Mouse (Mus musculus) gonadal fat pad, adult 2 months (tissue): ENCODE measurements around the gene Tmem81. TPM values are rescaled to one million over a fixed set of nuclear protein-coding genes. Genes with fewer than 3 reads are reported as not detected.

ENCODE experiments used
- DNase-seq: peaks from one replicate; pipeline ENCODE4 v3.0.0-alpha.2; 2012; ENCODE audit warnings: low read depth
- polyA plus RNA-seq: library from polyadenylated mRNA; depleted of rRNA; stranded (reverse); fragments of >200 nt; gene quantifications from 2 replicates; pipeline ENCODE4 v1.2.3, GENCODE M21; 2012

Tmem81 gene
- polyA plus RNA-seq, 1 experiment: 2.1 TPM

DNA sequence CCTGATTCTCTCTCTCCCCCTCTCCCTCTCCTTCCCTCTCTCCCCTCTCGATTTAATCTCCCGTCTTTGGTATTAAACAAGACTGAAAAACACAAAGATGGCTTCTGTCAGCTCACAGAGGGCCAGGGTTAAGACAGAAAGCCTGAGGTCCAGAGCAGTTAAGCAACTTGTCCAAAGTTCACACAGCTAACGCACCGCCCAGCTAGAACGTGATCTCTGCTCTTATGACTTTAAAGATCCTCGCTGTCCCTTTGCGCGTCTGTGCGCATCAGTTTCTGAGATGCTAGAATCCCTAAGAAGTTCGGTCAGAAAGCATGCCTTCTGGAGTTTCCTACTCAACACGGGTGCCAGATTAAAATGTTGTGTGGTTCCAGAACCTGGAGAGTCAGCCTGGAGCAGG, 13.7 kb downstream of the Tmem81 start:
- DNase-seq: no peak

DNA sequence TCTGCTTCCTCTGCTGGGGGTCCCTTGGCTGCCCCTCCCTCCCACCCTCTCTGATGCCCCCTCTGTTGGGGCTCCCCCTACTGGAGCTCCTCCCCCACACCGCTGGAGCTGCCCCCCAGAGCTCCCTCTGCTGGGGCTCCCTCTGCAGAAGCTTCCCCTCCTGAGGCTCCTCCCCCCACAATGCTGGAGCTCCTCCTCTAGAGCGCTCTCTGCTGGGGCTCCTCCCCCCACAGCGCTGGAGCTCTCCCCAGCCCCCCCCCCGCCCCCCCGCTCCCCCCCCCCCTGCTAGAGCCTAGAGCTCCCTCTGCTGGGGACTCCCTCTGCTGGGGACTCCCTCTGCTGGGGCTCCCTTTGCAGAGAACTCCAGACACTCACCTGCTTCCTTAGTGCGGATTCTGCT, 14.7 kb downstream of the Tmem81 start:
- no peak for DNase-seq

DNA sequence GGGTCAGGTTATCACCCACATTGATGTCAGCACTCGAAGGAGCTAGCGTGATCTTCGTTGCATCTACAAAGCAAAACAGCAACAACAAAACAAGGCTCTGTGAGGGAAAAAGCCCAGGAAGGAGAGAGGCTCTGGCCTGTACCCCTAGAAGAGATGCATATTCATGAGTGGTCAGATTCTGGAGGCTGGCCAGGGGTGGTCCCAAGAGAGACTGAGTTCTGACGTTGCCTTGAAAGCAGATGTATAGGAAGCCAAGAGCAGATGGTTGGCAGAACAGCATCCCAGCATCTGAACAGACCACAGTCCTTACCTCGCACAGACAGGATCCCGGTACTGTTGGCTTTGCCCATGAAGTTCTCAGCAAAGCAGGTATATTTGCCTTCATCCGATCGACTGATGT, 17.0 kb downstream of the Tmem81 start:
- DNase-seq: no peak

GRCm38 (mm10) chr1:132523920-132524319, 17.9 kb downstream of the Tmem81 start:
- no peak for DNase-seq

DNA sequence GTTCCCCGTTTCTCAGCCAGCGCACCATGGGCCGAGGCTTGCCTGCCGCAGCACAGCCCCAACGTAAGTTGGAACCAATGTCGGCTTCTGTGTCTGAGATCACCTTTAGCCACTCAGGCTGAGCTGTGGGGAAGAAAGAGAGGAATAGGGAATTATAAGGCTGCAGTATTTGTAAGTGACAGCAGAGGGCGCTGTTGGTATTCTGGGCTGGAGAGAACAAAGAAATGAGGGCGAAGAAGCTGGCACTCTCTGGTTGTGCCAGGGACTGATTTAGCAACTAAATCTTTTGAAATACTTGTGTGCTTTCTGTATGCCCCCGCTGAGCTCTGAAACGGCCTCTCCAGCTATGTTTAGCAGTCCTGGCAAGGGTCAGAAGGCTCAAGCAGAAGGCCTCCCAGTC, 19.8 kb downstream of the Tmem81 start:
- peak; percentile 22 for DNase-seq

DNA sequence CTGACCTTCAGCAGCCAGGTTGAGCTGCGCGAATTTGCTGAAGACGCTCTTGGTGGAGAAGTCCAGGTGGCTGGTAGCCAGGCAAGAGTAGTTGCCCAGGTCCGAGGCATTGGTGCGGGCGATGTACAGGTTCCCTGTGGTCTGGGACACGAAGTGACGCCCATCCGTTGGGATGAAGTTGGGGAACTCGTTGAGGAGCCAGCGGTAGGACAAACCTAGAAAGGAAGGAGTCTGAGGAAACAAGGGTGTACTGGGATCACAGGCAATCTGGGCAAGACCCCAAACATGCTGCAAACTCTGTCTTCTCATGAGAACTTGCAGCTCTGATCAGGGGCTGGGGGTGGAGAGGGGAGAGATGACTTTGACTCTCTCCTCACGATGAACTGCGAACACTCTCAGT, 22.0 kb downstream of the Tmem81 start:
- DNase-seq: no peak

- no peak for DNase-seq
These were observed 22.8 kb downstream of the Tmem81 start for GRCm38 (mm10) chr1:132528647-132529334.

DNA sequence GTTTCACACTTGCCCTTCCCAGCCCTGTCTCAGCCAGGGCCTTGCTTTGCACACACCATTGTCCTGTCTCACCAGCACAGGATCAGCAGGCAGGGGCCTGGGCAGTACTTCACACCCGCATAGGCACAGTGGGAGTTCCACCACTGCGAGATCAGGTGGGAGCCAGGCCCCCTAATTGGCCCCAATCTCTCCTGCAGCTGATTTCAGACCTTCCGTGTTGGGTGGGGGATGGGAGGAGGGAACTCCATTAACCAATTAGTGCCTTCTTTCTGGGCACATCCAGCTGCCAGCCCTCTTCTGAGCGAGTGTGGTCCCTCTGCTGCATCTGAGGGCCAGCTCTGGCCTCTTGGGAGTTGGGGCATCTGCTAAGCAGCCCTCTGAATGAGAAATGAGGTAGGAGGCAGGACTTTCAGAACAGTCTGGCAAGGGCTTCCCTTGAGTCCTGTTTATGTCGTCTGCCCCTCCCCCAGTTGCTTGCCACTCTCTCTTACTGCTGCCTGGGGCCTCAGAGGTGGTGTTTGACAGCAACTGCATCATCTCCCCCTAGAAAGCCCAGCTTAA, 24.7 kb downstream of the Tmem81 start:
- DNase-seq: no peak

DNA sequence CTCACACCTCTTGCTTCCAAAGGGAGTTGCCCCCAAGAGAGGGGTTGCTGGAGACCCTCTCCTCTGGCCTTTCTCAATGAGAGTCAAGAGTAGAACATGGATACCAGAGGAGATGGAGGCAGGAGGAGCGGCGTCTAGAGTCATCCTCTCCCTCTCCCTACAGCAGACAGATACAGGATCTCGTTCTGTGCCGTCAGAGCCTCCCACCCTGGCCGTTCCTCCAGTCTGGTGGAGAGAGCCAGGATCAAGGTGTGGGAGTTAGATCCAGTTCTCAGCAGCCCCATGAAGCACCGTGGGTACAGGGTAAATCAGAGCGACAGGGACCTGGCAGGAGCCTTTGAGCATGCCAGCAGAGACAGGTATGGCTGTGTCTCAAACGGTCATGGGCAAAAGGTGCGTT, 26.5 kb downstream of the Tmem81 start:
- no peak for DNase-seq

- DNase-seq: no peak
These were observed 27.8 kb downstream of the Tmem81 start for GRCm38 (mm10) chr1:132533840-132534239.

GRCm38 (mm10) chr1:132535541-132535940, 29.5 kb downstream of the Tmem81 start:
- no peak for DNase-seq

DNA sequence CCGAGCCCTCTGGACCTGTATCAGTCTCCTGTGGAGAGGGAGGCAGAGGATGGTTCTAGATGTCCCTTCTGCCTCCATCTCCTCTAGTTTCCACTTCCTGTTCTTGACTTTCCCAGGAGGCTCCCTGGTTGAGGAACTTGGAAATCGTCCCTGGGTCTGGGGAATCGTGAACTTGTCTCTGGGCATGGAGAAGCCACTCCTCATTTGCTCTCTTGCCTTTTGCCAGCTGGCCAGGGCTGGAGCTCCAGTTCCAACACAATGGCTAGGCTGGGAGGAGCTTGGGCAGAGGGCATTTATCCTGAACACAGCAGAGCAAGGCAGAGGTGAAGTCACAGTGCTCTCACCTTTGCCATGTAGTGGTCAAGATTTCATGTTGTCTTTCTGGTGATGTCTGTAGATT, 30.4 kb downstream of the Tmem81 start:
- DNase-seq: no peak

DNA sequence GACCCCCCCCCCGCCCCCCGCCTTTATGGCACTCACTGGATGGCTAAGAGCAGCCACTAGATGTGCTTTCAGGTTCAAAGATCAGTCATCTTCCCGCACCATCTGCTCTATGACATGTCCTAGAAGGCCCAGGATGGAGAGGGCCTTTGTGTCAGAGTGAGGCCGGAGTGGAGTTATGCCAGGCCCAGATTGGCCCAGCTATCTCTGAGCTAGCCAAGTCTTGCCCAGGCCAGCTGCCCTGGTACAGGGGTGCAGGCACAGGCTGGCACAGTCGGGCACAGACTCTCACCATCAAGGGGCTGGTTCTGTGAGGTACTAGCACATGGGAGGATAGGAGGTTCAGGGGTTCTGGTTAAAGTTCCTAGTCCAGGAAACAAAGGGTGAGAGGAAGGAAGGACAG, 31.7 kb downstream of the Tmem81 start:
- no peak for DNase-seq

DNA sequence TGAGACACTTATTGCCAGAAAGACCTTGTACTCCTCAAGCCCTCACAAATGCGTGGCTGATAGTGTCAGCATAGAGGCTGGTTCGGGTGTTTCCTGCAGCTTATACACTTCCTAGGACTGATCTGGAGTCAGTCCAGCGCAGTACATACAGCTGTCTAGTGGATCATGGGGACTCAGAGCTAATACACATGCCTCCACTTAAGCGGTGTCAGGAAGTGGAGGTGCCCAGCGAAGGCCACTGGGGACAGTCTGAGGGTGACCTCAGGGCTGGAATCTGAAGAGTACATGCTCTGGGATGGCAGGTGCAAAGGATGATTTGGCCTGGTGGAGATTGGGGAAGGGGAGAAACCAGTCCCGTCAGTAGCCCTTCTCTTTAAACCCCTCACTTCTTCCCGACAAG, 34.7 kb downstream of the Tmem81 start:
- DNase-seq: no peak

GRCm38 (mm10) chr1:132541171-132541823, 35.3 kb downstream of the Tmem81 start:
- DNase-seq: no peak

- no peak for DNase-seq
These were observed 36.0 kb downstream of the Tmem81 start for GRCm38 (mm10) chr1:132541824-132542599.

DNA sequence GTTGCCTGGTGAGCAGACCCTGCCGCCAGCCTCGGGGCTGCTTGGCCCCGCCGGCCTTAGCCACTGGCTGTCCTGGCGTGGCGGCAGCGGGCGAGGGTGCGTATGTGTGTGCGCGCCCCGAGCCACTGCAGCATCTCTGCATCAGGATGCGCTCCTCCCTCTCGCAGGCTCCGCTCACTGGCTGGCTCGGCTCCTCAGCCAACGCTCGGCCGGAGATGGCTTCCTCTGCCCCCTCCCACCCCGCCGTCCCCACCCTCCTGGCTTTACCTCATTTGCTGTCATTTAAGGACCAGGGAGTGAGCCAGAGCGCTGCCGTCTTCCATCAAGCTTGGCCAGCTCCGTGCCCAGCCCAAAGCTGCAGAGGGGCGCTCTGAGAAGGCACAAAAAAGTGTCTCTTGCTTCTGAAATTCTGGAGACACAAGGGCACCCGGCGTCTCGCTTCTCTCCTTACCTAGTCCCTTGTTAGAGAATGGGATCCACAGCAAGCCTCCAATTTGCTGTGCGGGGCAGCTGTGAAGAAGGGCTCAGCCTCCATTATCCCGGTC, 36.8 kb downstream of the Tmem81 start, which contains the start of gene Cntn2:
Cntn2 (minus strand) TSS at position 495 of the 545 bp plus-strand sequence.
- DNase-seq: no peak

GRCm38 (mm10) chr1:132543789-132544188, 37.8 kb downstream of the Tmem81 start:
- no peak for DNase-seq

DNA sequence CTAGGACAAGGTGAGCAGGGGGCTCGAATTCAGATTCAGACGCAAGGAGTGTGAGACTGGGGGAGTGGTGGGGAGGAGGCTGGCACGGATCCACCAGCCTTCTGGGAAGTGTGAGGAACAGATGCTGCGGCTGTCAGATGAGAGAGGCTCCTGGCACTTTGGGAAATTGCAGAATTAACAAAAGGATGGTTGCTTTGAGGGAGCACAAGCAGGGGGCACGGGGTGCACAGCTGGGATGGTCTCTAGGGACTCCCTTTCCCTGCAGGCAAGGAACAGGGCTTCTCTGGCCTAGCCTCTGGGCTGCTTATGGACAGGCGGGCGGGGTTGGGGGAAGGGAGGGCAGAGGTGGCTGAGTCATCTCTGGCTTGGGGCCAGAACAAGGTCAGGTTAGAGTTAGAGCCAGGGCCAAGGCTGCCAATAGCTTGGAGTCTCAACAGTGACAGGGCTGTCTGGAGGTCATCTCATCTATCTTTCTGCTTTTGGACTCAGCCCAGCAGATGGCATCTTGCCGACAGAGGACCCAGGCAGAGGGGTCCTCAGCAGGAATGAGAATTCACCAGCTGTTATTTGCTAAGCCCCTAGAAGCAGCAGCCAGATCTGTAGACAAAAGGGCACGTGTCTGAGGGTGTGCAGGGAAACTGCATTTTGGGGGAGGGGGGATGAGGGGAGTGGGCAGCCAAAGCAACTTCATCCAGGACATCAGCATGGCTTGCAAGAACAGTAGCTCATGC, 52.0 kb downstream of the Tmem81 start:
- no peak for DNase-seq
